Mouse (Mus musculus) embryonic facial prominence, embryonic 12.5 days (tissue): ENCODE data around the gene Lhx6. TPM values are rescaled to one million over a fixed set of nuclear protein-coding genes. Genes with fewer than 3 reads are reported as not detected.

Source experiments
- polyA plus RNA-seq: library from polyadenylated mRNA; unstranded; fragments of >200 nt; fragmentation: Nextera tagmentation; extraction: Ambion mirVana; gene quantifications from 2 replicates; pipeline ENCODE4 v1.2.1, GENCODE M21; 2016

Lhx6 gene
- polyA plus RNA-seq, 1 experiment from 2014 or later = 15.5 TPM

Other genes starting within 250 kb of the Lhx6 start
- 2.4 and 3.1 TPM in 2 replicates for gene Ttll11, start 125.5 kb downstream of the Lhx6 start, polyA plus RNA-seq
- gene Ndufa8, start 56.0 kb downstream of the Lhx6 start, polyA plus RNA-seq = 185 and 199 TPM in 2 replicates
- gene Morn5, start 56.0 kb downstream of the Lhx6 start, polyA plus RNA-seq = 0.24 and 0.56 TPM in 2 replicates
- 24.5 and 29.1 TPM in 2 replicates for gene Mrrf, start 31.0 kb upstream of the Lhx6 start, polyA plus RNA-seq
- gene Rbm18, start 31.4 kb upstream of the Lhx6 start, polyA plus RNA-seq = 96.2 and 96.3 TPM in 2 replicates
- gene Ptgs1, start 125.0 kb upstream of the Lhx6 start, polyA plus RNA-seq = 6.7 and 8.9 TPM in 2 replicates